Mouse (Mus musculus) C2C12 (cell line): ENCODE results near the gene Rnf186.

Experiments used
- CEBPB ChIP-seq: IDR thresholded peaks from one replicate; pipeline ENCODE4 v1.6.1; 2011; ENCODE audit warnings: low read depth, mild to moderate bottlenecking, control low read depth, moderate library complexity
- CTCF ChIP-seq: IDR thresholded peaks from one replicate; pipeline ENCODE4 v1.5.1; 2011; ENCODE audit not compliant: control insufficient read depth, insufficient read depth, insufficient read length
- FOSL1 ChIP-seq: IDR thresholded peaks from one replicate; pipeline ENCODE4 v1.8.0; 2011; ENCODE audit warnings: mild to moderate bottlenecking, low read length; ENCODE audit not compliant: poor library complexity, insufficient read depth, severe bottlenecking

- TF ChIP-seq CTCF (no peak), CEBPB (no peak), FOSL1 (no peak)
Observed at GRCm38 (mm10) chr4:138941966-138942365, 24.9 kb upstream of the Rnf186 start.
